ENCODE assay signal across 8 mouse cellular contexts in the genomic region with DNA sequence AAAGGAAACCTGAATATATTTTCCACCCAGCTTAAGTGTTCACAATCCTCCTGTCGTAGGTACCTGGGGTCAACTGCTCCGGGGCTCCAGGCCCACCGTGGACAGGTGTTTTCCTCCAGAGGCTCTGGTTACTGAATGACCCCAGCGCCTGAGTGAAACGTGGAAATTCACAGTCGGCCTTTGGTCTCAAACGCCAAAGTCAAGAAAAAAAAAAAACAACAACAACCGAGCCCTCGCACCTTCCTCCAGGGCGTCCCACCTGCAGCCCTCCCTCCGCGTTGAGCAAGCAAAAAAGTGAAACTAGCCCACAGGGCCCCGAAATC. TPM values are rescaled to one million over a fixed set of nuclear protein-coding genes. Genes with fewer than 3 reads are reported as not detected.
DNase-seq lines count a peak whose midpoint lies in the region; ATAC-seq lines count a peak whose summit lies in the region.

No protein-coding gene starts in this region.

- 4% methylated on average over 13 of the region's 13 CpGs for WGBS in midbrain, embryonic 11.5 days

- H3K27me3 ChIP-seq in midbrain, embryonic 11.5 days (ENCODE audit: control insufficient read depth, insufficient read depth, low read length): no peaks in the 10 kb centered on the region

- H3K36me3 ChIP-seq in midbrain, embryonic 11.5 days (ENCODE audit: control insufficient read depth, insufficient read depth, low read length): no peaks in the 10 kb centered on the region

- peaks cover 8% of the 10 kb centered on the region for H3K4me1 ChIP-seq in brown adipose tissue, adult 24 weeks (ENCODE audit: control insufficient read depth, insufficient read depth, insufficient read length, low read length)
- H3K4me1 ChIP-seq in midbrain, embryonic 11.5 days (ENCODE audit: control insufficient read depth, insufficient read depth, low read length): peaks cover 15% of the 10 kb centered on the region

- H3K4me2 ChIP-seq in midbrain, embryonic 11.5 days: peak overlapping the region; percentile 83

- peak overlapping the region; percentile 99 for H3K9ac ChIP-seq in midbrain, embryonic 11.5 days (ENCODE audit: low read length)

- DNase-seq in kidney, adult 18-20 months: peak; percentile 64
- no peak for DNase-seq in kidney, postnatal 14 days
- peak; percentile 88 for DNase-seq in midbrain, embryonic 11.5 days (ENCODE audit: low spot score, missing footprints)
- DNase-seq in frontal cortex, adult 2 months (ENCODE audit: extremely low spot score in 1 of 2, low spot score in 1 of 2): no peak
- DNase-seq in frontal cortex, postnatal 25 days (ENCODE audit: low spot score in 2 of 2): no peak
- DNase-seq in Muller cell, postnatal 12 days (ENCODE audit: inconsistent ontology term): no peak

- peak; percentile 7 for ATAC-seq in inflammation-experienced regulatory T-cells, adult 6 months
- no peak for ATAC-seq in midbrain, embryonic 11.5 days (ENCODE audit: low FRiP score)

- peak overlapping the region; percentile 85 for H3K4me3 ChIP-seq in brown adipose tissue, adult 24 weeks (ENCODE audit: insufficient read depth, low read depth, low read length)
- H3K4me3 ChIP-seq in midbrain, embryonic 11.5 days (ENCODE audit: low read depth, low read length): peak overlapping the region; percentile 94

- H3K27ac ChIP-seq in brown adipose tissue, adult 24 weeks (replicated peaks; ENCODE audit: low read depth, low read length): peak overlapping the region; percentile 51
- H3K27ac ChIP-seq in midbrain, embryonic 11.5 days (ENCODE audit: low read depth, low read length): no peak overlapping the region

- H3K9me3 ChIP-seq in midbrain, embryonic 11.5 days (ENCODE audit: control insufficient read depth, low read length): no peaks in the 10 kb centered on the region

RNA-seq across cellular contexts. Expression of a gene that starts 0.8 kb away (rescaled TPM):
- polyA plus RNA-seq in brown adipose tissue, adult 24 weeks (2012; ENCODE audit: insufficient read depth, insufficient read length, missing spikeins): 311 and 438 TPM in 2 replicates
- 100 to 1,000 TPM in 2 of 3 experiments, 10 to 100 TPM in 1; 93.9 to 109 (median 101) TPM for polyA plus RNA-seq in inflammation-experienced regulatory T-cells, adult 6 months (2017; shearing (Covaris generic))
- 37.8 and 46.3 TPM in 2 replicates for polyA plus RNA-seq in midbrain, embryonic 11.5 days (2014; fragmentation: Nextera tagmentation; extraction: Ambion mirVana)
- 218 and 220 TPM in 2 replicates for polyA plus RNA-seq in frontal cortex, adult 2 months (2012; rRNA removed)

Comparison
In these comparisons a context has a peak if more than half of its experiments do, and no peak if none do; other contexts are left out.
1. DNase-seq: peak in kidney, adult 18-20 months (single experiment) and midbrain, embryonic 11.5 days (single experiment); none in kidney, postnatal 14 days (single experiment), frontal cortex, adult 2 months (0 of 2), frontal cortex, postnatal 25 days (0 of 2) and Muller cell, postnatal 12 days (single experiment).